Mouse (Mus musculus) CD8-positive naive resting alpha-beta T cell, adult 2 months (primary cell): ENCODE measurements at regions not wholly inside any gene's neighbourhood (a gene's known extent, or its start where the extent isn't known, plus 50 kb on each side); places are given as distances from the start of the nearest gene placed in this dataset.

ENCODE experiments used
- DNase-seq, 2 experiments: peaks; one replicate each; pipeline ENCODE4 v3.0.0; 2022; ENCODE audit warnings: low read depth in 2 of 2, low spot score in 2 of 2

GRCm38 (mm10) chr11:111273651-111274050 lies 207.7 kb downstream of the Kcnj2 start:
- no peak for DNase-seq

DNA sequence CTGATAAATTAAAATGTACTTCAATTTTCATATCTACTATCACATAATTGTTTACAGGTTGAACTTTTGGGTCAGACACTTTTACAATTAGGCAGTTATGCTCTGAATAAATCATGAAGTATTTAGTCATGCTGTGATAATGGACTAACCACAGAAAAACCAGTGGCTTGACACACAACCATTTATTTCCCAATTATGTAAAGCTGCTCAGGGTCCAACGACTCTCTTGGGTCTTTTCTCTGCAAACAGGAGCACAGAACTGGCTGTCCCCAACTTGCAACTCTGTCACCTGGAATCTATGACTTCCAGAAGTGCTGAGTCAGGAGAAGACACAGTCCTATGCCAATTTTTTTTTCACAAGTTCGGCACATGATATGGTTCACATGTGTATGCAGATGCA lies 214.8 kb downstream of the Kcnj2 start:
- no peak for DNase-seq

- no peak for DNase-seq
Observed at GRCm38 (mm10) chr11:111281237-111282160, 215.5 kb downstream of the Kcnj2 start.

- no peak for DNase-seq
Observed at GRCm38 (mm10) chr11:111282283-111282682, 216.3 kb downstream of the Kcnj2 start.

GRCm38 (mm10) chr11:111290537-111290936 lies 224.6 kb downstream of the Kcnj2 start:
- DNase-seq = no peak

- no peak for DNase-seq
Observed at GRCm38 (mm10) chr11:111296309-111296721, 230.4 kb downstream of the Kcnj2 start.

DNA sequence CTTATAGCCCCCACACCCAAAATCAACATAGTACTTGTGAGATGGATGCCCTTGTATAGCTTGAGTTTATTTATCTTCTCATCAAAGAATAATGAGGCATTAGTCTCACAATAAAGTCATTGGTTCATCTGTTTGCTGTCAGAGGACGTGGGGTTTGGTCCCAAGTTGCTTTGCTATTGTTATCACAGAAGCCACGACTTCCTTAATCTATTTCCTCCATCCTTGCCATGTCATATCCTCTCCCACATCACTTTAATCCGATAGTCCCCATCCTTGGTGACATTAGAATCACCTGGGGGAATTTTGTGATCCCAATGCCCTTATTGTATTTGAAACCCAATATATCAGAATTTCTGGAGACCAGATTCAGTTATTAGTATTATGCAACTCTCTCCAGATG lies 246.8 kb downstream of the Kcnj2 start:
- no peak for DNase-seq

GRCm38 (mm10) chr11:111313566-111313965 lies 247.6 kb downstream of the Kcnj2 start:
- no peak for DNase-seq

DNA sequence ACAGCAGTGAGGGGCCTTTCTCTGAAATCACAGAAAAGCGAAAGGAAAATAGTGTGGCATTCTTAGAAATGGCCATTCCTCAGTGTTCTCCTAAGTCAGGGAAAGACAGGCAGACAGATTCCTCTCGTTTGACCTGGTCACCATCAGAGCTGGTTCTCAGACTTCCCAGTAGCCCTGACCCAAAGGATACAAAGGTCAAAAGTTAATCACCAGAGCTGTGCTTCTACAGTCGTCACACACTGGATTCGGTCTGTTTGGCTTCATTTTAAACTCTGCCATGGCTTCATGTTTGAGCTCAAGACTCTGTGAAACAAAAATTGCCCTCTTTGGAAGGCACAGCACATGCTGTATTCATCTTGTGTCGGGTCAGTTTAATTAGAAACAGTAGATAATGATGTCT lies 255.6 kb downstream of the Kcnj2 start:
- DNase-seq = no peak

GRCm38 (mm10) chr11:111324453-111325010 lies 258.6 kb downstream of the Kcnj2 start:
- no peak for DNase-seq

DNA sequence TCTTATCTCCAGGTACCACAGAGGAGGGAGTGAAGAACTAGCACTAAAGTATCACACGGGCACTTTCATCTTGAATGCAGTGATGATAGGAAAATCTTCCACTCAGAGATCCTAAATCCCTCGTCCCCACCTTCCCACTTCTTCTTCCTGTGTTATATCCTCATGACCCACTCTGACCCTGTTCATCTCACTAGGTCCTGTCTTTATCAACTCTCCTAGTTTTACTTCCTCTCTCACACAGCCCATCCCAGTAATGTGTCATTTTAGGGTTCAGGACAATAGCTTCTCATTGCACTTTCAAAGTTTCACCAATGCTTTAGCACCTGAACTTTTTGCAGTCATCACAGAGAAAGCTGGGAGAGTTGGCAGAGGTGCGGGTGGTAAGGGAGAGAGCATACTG lies 261.0 kb downstream of the Kcnj2 start:
- DNase-seq = no peak

DNA sequence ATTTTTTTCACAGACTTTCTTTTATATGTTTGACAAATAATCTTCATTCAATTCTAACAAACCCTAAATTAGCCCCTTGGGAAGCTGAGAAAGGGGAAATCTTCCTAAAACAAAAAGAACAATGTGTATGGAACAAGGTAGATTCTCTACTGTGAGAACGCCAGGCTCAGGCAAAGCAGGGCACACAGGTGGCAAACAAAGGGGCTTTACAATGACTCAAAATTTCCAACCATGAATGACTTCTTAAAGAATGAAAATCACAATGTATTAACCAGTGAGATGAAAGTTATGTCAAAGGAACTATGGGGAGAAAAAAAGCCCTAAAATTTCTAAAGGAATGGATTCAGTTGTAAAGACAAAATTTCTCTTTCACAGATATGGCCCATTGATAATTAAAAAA lies 262.3 kb downstream of the Kcnj2 start:
- no peak for DNase-seq

- no peak for DNase-seq
Observed at GRCm38 (mm10) chr11:111331592-111331991, 265.6 kb downstream of the Kcnj2 start.

GRCm38 (mm10) chr11:111333021-111333420 lies 267.1 kb downstream of the Kcnj2 start:
- no peak for DNase-seq

DNA sequence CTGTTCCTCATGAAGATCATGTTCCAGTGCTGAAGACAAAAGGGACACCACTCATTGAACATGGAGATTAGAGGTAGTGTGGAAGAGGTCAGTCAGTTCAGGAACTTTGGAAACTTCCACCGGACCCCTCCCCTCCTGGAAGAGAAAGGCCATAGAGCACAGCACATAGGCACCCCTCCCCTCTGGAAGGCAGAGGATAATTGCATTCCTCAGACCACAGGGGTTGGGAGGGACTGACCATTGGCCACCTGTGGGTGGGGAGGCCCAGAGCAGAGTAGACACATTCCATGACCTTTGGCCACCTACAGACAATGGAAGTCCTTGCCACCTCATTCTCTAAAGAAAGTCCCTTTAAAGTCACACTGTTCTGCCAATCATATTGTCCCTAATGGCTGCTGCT lies 281.6 kb downstream of the Kcnj2 start:
- DNase-seq = no peak

- DNase-seq = no peak
Observed at GRCm38 (mm10) chr11:111350028-111350427, 284.1 kb downstream of the Kcnj2 start.

- DNase-seq = no peak
Observed at GRCm38 (mm10) chr11:111363363-111363762, 297.4 kb downstream of the Kcnj2 start.

GRCm38 (mm10) chr11:111377165-111377564 lies 311.2 kb downstream of the Kcnj2 start:
- DNase-seq = no peak

GRCm38 (mm10) chr11:111379842-111380241 lies 313.9 kb downstream of the Kcnj2 start:
- no peak for DNase-seq

- DNase-seq = no peak
Observed at GRCm38 (mm10) chr11:111398706-111399105, 332.7 kb downstream of the Kcnj2 start.

- no peak for DNase-seq
Observed at GRCm38 (mm10) chr11:111409266-111409665, 343.3 kb downstream of the Kcnj2 start.

DNA sequence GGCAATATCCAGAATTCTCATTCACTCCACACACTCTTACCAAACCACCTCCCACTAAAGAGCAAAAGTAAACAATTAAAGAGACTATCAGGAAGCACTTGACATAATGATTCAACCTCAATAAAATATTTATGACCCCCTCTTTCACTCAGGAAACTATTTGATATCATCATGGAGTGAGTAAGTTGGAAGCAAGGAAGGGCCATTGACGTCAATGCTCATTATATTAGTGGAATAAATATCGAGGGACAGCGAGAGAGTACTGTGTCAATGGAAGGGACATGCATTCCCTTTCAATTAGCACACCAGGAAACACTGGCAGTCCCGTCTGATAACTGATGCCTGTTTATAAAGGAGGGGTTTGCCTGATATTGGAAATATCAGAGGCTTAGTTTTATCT lies 358.9 kb downstream of the Kcnj2 start:
- no peak for DNase-seq

DNA sequence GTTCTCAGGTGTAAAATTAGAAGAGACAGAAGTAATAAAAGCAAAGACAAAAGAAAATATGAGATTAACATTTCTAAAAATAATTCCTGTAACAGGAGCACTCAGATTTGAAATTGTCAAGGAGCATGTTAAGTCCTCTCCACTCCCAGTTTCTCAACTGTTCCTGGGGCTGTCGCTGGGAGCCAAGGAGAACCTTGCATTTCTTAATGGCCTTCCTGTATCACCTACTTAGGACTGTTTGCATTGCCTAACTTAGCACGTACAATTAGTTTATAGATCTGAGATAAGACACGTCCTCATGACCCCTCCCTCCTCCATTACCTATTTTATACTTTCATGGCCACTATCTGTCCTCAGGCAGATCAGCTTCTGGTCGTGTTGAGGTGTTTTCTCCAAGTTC lies 360.8 kb downstream of the Kcnj2 start:
- DNase-seq = no peak
